Mouse (Mus musculus) CD4-positive naive resting alpha-beta T cell, adult 57 days (primary cell): Measurements from ENCODE around the gene Map3k1. TPM values are rescaled to one million over a fixed set of nuclear protein-coding genes. Genes with fewer than 3 reads are reported as not detected.

Experiments used
- total RNA-seq: library from RNA; stranded (reverse); gene quantifications from one replicate; pipeline ENCODE4 v1.2.4, GENCODE M21; 2023

The Map3k1 gene
- 113 TPM for total RNA-seq

DNA sequence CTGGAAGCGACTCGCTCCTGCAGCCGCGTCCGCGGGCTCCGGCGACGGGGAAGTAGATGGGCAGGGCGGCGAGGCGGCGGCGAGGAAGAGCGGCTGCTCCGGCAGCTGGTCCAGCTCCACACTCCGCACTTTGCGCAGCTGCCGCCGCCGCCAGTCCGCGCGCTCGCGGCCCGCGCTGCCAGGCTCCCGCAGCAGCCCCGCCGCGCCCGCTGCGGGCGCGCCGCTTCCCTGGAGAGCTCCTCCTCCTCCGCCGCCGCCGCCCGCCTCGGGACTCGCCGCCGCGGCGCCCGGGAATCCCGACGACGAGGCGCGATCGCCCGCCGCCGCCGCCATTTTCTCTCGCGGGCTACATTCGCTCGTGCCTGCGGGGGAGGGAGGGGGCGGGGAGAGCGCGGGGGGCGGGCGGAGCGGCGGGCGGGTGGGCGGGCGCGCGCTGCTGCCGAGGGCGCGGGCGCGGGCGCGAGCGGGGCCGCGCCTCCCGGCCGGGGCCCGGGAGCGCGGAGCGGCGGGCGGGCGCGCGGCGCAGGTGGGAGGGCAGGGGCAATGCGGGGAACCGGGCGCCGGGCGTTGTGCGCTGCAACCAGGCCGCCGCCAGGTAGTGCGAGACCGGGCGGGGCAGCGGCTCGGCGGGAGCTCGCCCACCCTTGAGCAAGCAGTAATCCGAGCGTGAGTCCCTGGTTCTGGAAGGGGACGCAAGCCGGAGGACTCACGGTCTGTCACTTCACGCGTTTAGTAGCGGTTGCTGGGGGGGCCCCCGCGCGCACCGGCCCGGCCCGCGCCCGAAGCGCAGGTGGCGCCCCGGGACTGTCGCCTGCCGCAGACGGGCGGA, at the start of gene Map3k1:
Gene Map3k1, minus strand, starts transcription at position 357 of the 829 bp plus-strand sequence.

Other genes with a start within 250 kb of the Map3k1 start
- not detected for gene Gm10198, start 216.2 kb downstream of the Map3k1 start, total RNA-seq
- gene Mier3, start 128.0 kb downstream of the Map3k1 start, total RNA-seq: 28.6 TPM